Mouse (Mus musculus) heart, adult 2 months (tissue): ENCODE results near the gene Olfr649. TPM values are rescaled to one million over a fixed set of nuclear protein-coding genes. Genes with fewer than 3 reads are reported as not detected.

Experiments used
- DNase-seq, 2 experiments: peaks; one replicate each; pipeline ENCODE4 v3.0.0; 2021
- H3K27ac ChIP-seq: fragments of 200-600 bp; 2 replicates; pipeline ENCODE4 v1.8.1; 2022
- H3K27me3 ChIP-seq: fragments of 200-500 bp; 2 replicates; pipeline ENCODE4 v1.6.1; 2012; ENCODE audit warnings: mild to moderate bottlenecking, low read length, inconsistent platforms, mixed read lengths; ENCODE audit not compliant: control insufficient read depth, insufficient read depth
- H3K36me3 ChIP-seq: fragments of 200-500 bp; 2 replicates; pipeline ENCODE4 v1.6.1; 2012; ENCODE audit warnings: low read length, inconsistent platforms; ENCODE audit not compliant: control insufficient read depth, insufficient read depth
- H3K4me1 ChIP-seq: fragments of 200-500 bp; 2 replicates; pipeline ENCODE4 v1.6.1; 2011; ENCODE audit warnings: low read length; ENCODE audit not compliant: control insufficient read depth, insufficient read depth
- H3K4me3 ChIP-seq: fragments of 200-600 bp; 2 replicates; pipeline ENCODE4 v1.8.1; 2022
- H3K79me2 ChIP-seq: fragments of 200-500 bp; replicated peaks from 2 replicates; pipeline ENCODE4 v1.6.1; 2012; ENCODE audit warnings: mild to moderate bottlenecking, inconsistent platforms, low read length, moderate library complexity, mixed read lengths; ENCODE audit not compliant: control insufficient read depth, insufficient read depth
- H3K9ac ChIP-seq: fragments of 200-500 bp; 2 replicates; pipeline ENCODE4 v1.6.1; 2012; ENCODE audit warnings: low read depth, mild to moderate bottlenecking, control low read depth, inconsistent platforms, low read length, mixed read lengths
- CTCF ChIP-seq: fragments of 200-600 bp; IDR thresholded peaks from 2 replicates; pipeline ENCODE4 v1.8.1; 2022; ENCODE audit warnings: antibody characterized with exemption, mild to moderate bottlenecking, moderate library complexity
- EP300 ChIP-seq: fragments of 200-500 bp; IDR thresholded peaks from 2 replicates; pipeline ENCODE4 v1.6.1; 2011; ENCODE audit warnings: low read depth, low read length, control low read depth; ENCODE audit not compliant: insufficient read depth
- POLR2A ChIP-seq: fragments of 200-500 bp; IDR thresholded peaks from 2 replicates; pipeline ENCODE4 v1.6.1; 2011; ENCODE audit warnings: mild to moderate bottlenecking, low read depth, low read length, control low read depth; ENCODE audit not compliant: insufficient read depth
- WGBS: fragments of 180-500 bp; shearing (Covaris S2); methylation state at CpG from one replicate; pipeline ENCODE4 v1.1.7; 2018; 5-methylcytosine and 5-hydroxymethylcytosine counted together
- intact Hi-C: fragments of 180-260 bp; cut with DNase I; formaldehyde crosslinking; loops from one replicate; pipeline ENCODE4 v1.15.1; 2025
- polyA plus RNA-seq: library from polyadenylated mRNA; depleted of rRNA; stranded (reverse); fragments of >200 nt; gene quantifications from 2 replicates; pipeline ENCODE4 v1.2.3, GENCODE M21; 2012; rRNA removed
- total RNA-seq, 2 experiments: library from RNA; stranded (reverse); gene quantifications; 2 replicates each; pipeline ENCODE4 v1.2.3; 2021

Gene Olfr649
- total and polyA plus RNA-seq, 3 experiments = not detected

DNA sequence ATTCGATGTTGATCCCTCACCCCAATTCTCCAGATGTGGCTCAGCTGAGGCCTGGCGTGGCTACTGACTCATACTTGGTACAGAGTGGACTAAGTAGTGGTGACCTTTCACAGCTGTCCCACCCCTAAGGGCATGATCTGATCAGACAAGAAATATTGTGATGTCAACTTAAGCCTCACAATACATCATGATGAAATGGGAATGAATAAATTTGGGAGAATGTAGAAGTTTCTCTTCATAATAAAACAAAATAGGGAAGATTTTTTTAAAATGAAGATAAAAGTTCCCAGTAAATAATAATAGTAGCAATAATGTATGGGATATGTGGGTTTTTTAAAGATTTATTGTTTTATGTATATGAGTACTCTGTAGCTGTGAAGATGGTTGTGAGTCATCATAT, 45.3 kb downstream of the Olfr649 start, which contains the start of gene Ubqlnl:
Gene Ubqlnl (minus strand): TSS at position 101 of the 400 bp plus-strand sequence.
- TF ChIP-seq CTCF (no peak), POLR2A (no peak), EP300 (no peak)
- H3K79me2 ChIP-seq = no peaks in the 10 kb centered on the region
- no peak for DNase-seq
- no peak within 1 kb of the TSS for H3K27ac ChIP-seq
- no peaks in the 10 kb centered on the region for H3K27me3 ChIP-seq
- 86% methylated on average over 2 of the region's 2 CpGs for WGBS
- H3K36me3 ChIP-seq = no peaks in the 10 kb centered on the region
- H3K4me1 ChIP-seq = no peaks in the 10 kb centered on the region
- no peak within 1 kb of the TSS for H3K9ac ChIP-seq
- intact Hi-C loops = no loop called here
- H3K4me3 ChIP-seq = no peak within 1 kb of the TSS

DNA sequence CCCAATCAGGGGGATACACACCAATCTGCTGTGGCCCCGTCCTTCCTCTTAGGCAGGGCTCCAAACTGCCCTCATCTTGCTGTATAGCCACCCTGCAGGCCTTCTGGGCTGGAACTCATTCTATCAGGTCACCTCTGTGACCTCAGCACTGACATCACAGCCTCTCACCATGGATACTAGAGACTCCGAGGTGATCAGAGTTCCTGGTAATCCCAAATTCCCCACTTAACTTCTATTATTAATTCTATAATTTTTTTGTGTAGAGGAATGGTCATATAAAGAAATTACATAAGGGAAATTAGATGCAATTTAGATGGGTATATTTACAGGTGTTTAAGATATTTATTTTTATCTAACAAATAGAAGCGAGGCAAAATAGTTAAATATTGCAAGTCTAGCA, 52.6 kb downstream of the Olfr649 start, which contains the start of gene Ubqln3:
Gene Ubqln3 (minus strand): TSS at position 101 of the 400 bp plus-strand sequence.
- intact Hi-C loops = no loop called here
- no peaks in the 10 kb centered on the region for H3K36me3 ChIP-seq
- H3K27ac ChIP-seq = no peak within 1 kb of the TSS
- no peak within 1 kb of the TSS for H3K4me3 ChIP-seq
- H3K4me1 ChIP-seq = no peaks in the 10 kb centered on the region
- H3K79me2 ChIP-seq = no peaks in the 10 kb centered on the region
- 62% methylated on average over 3 of the region's 3 CpGs for WGBS
- no peak within 1 kb of the TSS for H3K9ac ChIP-seq
- no peak for DNase-seq
- TF ChIP-seq POLR2A (no peak), EP300 (no peak), CTCF (no peak)
- no peaks in the 10 kb centered on the region for H3K27me3 ChIP-seq

Other genes with a start within 250 kb of the Olfr649 start
- gene Olfr635, start 224.8 kb downstream of the Olfr649 start, total RNA-seq = not detected
- not detected in 2 replicates for gene Olfr635, start 224.8 kb downstream of the Olfr649 start, polyA plus RNA-seq
- gene Olfr638, start 197.2 kb downstream of the Olfr649 start, total RNA-seq = not detected
- not detected in 2 replicates for gene Olfr638, start 197.2 kb downstream of the Olfr649 start, polyA plus RNA-seq
- gene Olfr639, start 178.7 kb downstream of the Olfr649 start, total RNA-seq = under 1 TPM in 1 of 2 experiments, not detected in 1; 0.02 TPM
- not detected in 2 replicates for gene Olfr639, start 178.7 kb downstream of the Olfr649 start, polyA plus RNA-seq
- not detected for gene Olfr640, start 170.4 kb downstream of the Olfr649 start, total RNA-seq
- gene Olfr640, start 170.4 kb downstream of the Olfr649 start, polyA plus RNA-seq = not detected in 2 replicates
- gene Olfr641, start 160.5 kb downstream of the Olfr649 start, total RNA-seq = not detected
- gene Olfr641, start 160.5 kb downstream of the Olfr649 start, polyA plus RNA-seq = not detected in 2 replicates
- gene Olfr642, start 143.3 kb downstream of the Olfr649 start, total RNA-seq = not detected
- gene Olfr642, start 143.3 kb downstream of the Olfr649 start, polyA plus RNA-seq = not detected in 2 replicates
- not detected for gene 4930516K23Rik, start 134.5 kb downstream of the Olfr649 start, total RNA-seq
- not detected in 2 replicates for gene 4930516K23Rik, start 134.5 kb downstream of the Olfr649 start, polyA plus RNA-seq
- gene Olfr644, start 124.1 kb downstream of the Olfr649 start, total RNA-seq = not detected
- not detected in 2 replicates for gene Olfr644, start 124.1 kb downstream of the Olfr649 start, polyA plus RNA-seq
- not detected for gene Olfr645, start 110.5 kb downstream of the Olfr649 start, total RNA-seq
- gene Olfr645, start 110.5 kb downstream of the Olfr649 start, polyA plus RNA-seq = not detected in 2 replicates
- gene Olfr646, start 91.1 kb downstream of the Olfr649 start, total RNA-seq = under 1 TPM in 1 of 2 experiments, not detected in 1; 0.08 TPM
- not detected in 2 replicates for gene Olfr646, start 91.1 kb downstream of the Olfr649 start, polyA plus RNA-seq
- gene Ubqln5, start 66.2 kb downstream of the Olfr649 start, total RNA-seq = not detected
- 0.06 TPM in 1 of 2 replicates, not detected in the other for gene Ubqln5, start 66.2 kb downstream of the Olfr649 start, polyA plus RNA-seq
- not detected for gene Olfr643, start 58.6 kb downstream of the Olfr649 start, total RNA-seq
- not detected in 2 replicates for gene Olfr643, start 58.6 kb downstream of the Olfr649 start, polyA plus RNA-seq
- not detected for gene Ubqln3, start 52.7 kb downstream of the Olfr649 start, total RNA-seq
- 0.18 TPM in 2 replicates for gene Ubqln3, start 52.7 kb downstream of the Olfr649 start, polyA plus RNA-seq
- not detected for gene Ubqlnl, start 45.4 kb downstream of the Olfr649 start, total RNA-seq
- 0.06 and 0.14 TPM in 2 replicates for gene Ubqlnl, start 45.4 kb downstream of the Olfr649 start, polyA plus RNA-seq
- not detected for gene Olfm5, start 31.2 kb downstream of the Olfr649 start, total RNA-seq
- not detected in 2 replicates for gene Olfm5, start 31.2 kb downstream of the Olfr649 start, polyA plus RNA-seq
- not detected for gene Olfr648, start 12.6 kb downstream of the Olfr649 start, total RNA-seq
- gene Olfr648, start 12.6 kb downstream of the Olfr649 start, polyA plus RNA-seq = not detected in 2 replicates
- gene Trim6, start 22.8 kb upstream of the Olfr649 start, total RNA-seq = under 1 TPM; 0.10 to 0.34 TPM
- 0.33 and 1.3 TPM in 2 replicates for gene Trim6, start 22.8 kb upstream of the Olfr649 start, polyA plus RNA-seq
- 1 to 10 TPM; 3.9 to 4.0 TPM for gene Trim34a, start 48.5 kb upstream of the Olfr649 start, total RNA-seq
- 2.9 and 5.4 TPM in 2 replicates for gene Trim34a, start 48.5 kb upstream of the Olfr649 start, polyA plus RNA-seq
- gene Trim5, start 92.1 kb upstream of the Olfr649 start, total RNA-seq = 1 to 10 TPM; 2.1 TPM
- 0.41 and 0.50 TPM in 2 replicates for gene Trim5, start 92.1 kb upstream of the Olfr649 start, polyA plus RNA-seq
- gene Trim12a, start 119.5 kb upstream of the Olfr649 start, total RNA-seq = 1 to 10 TPM; 5.8 to 6.3 TPM
- gene Trim12a, start 119.5 kb upstream of the Olfr649 start, polyA plus RNA-seq = 2.9 and 4.0 TPM in 2 replicates
- gene Trim34b, start 133.5 kb upstream of the Olfr649 start, total RNA-seq = under 1 TPM in 1 of 2 experiments, not detected in 1; 0.39 TPM
- gene Trim34b, start 133.5 kb upstream of the Olfr649 start, polyA plus RNA-seq = 2.2 and 3.5 TPM in 2 replicates
- 1 to 10 TPM; 4.1 to 5.5 TPM for gene Trim12c, start 157.4 kb upstream of the Olfr649 start, total RNA-seq
- gene Trim12c, start 157.4 kb upstream of the Olfr649 start, polyA plus RNA-seq = 2.6 and 4.2 TPM in 2 replicates
- gene Trim30b, start 173.9 kb upstream of the Olfr649 start, total RNA-seq = under 1 TPM; 0.14 to 0.23 TPM
- 0.21 and 0.23 TPM in 2 replicates for gene Trim30b, start 173.9 kb upstream of the Olfr649 start, polyA plus RNA-seq
- gene Trim30c, start 204.9 kb upstream of the Olfr649 start, total RNA-seq = under 1 TPM; 0.18 to 0.20 TPM
- 0.08 and 0.18 TPM in 2 replicates for gene Trim30c, start 204.9 kb upstream of the Olfr649 start, polyA plus RNA-seq